Mouse (Mus musculus) spleen, embryonic (tissue): ENCODE measurements around the gene Apln.

Experiments used
- CTCF ChIA-PET: fragments of 350-600 bp; sonication (Branson Sonifier 250); formaldehyde crosslinking; loops from one replicate; lab custom pipeline; 2022; lab: Charles Lee

Apln gene

GRCm38 (mm10) chrX:48019359-48019758, 15.3 kb downstream of the Apln start:
- CTCF ChIA-PET = interaction anchor here (0.6 to 1.1 kb wide), 2 partner anchors 79 to 361 kb away, joined by 5 to 6 read pairs; no protein-coding TSS in a partner anchor

GRCm38 (mm10) chrX:48016906-48017601, 17.6 kb downstream of the Apln start:
- CTCF ChIA-PET = no interaction called here

- CTCF ChIA-PET = no interaction called here
Observed at GRCm38 (mm10) chrX:48011656-48012055, 23.0 kb downstream of the Apln start.

GRCm38 (mm10) chrX:48006062-48006461, 28.6 kb downstream of the Apln start:
- CTCF ChIA-PET = no interaction called here

GRCm38 (mm10) chrX:48004786-48005185, 29.9 kb downstream of the Apln start:
- CTCF ChIA-PET = no interaction called here

GRCm38 (mm10) chrX:48001151-48001550, 33.5 kb downstream of the Apln start:
- CTCF ChIA-PET = no interaction called here

- CTCF ChIA-PET = no interaction called here
Observed at GRCm38 (mm10) chrX:47998412-47998811, 36.2 kb downstream of the Apln start.

- CTCF ChIA-PET = interaction anchor here (0.5 to 0.8 kb wide), 3 partner anchors 102 to 476 kb away, joined by 3 to 6 read pairs (median 4); no protein-coding TSS in a partner anchor
Observed at GRCm38 (mm10) chrX:47992606-47993005, 42.0 kb downstream of the Apln start.

GRCm38 (mm10) chrX:47988024-47988423, 46.6 kb downstream of the Apln start:
- CTCF ChIA-PET = interaction anchor here (0.6 kb wide), 1 partner anchor 80 kb away, joined by 3 read pairs; no protein-coding TSS in a partner anchor

GRCm38 (mm10) chrX:47985000-47985619, 49.5 kb downstream of the Apln start:
- CTCF ChIA-PET = interaction anchor here (0.6 kb wide), 2 partner anchors 15 to 1816 kb away, joined by 3 read pairs; no protein-coding TSS in a partner anchor

GRCm38 (mm10) chrX:47977078-47977477, 57.6 kb downstream of the Apln start:
- CTCF ChIA-PET = no interaction called here

- CTCF ChIA-PET = no interaction called here
Observed at GRCm38 (mm10) chrX:47976551-47976950, 58.1 kb downstream of the Apln start.
